Mouse (Mus musculus): ENCODE measurements at regions not wholly inside any gene's neighbourhood (a gene's known extent, or its start where the extent isn't known, plus 50 kb on each side); places are given as distances from the start of the nearest gene placed in this dataset.

- H3K4me1 ChIP-seq (ENCODE audit: control insufficient read depth, insufficient read depth, low read length) = no peaks in the 10 kb centered on the region
- WGBS = 69% methylated on average over 4 of the region's 4 CpGs
- TF ChIP-seq CTCF (IDR thresholded peaks at IDR 0.05; ENCODE audit: control insufficient read depth, insufficient read depth, low read length) = no peak
- TF ChIP-seq POLR2A (IDR thresholded peaks at IDR 0.05; ENCODE audit: borderline replicate concordance, control insufficient read depth, low read depth, low read length) = no peak
- no peak overlapping the region for H3K4me3 ChIP-seq (replicated peaks; ENCODE audit: control insufficient read depth, low read depth, low read length)
- no peak overlapping the region for H3K27ac ChIP-seq (ENCODE audit: control insufficient read depth, insufficient read depth, low read depth, low read length, poor library complexity)
These were observed 402.5 kb upstream of the Zeb2 start for GRCm38 (mm10) chr2:45519550-45520152.

GRCm38 (mm10) chr2:45514290-45515180, 397.3 kb upstream of the Zeb2 start:
- Histone ChIP-seq H3K4me3 (replicated peaks; ENCODE audit: control insufficient read depth, low read depth, low read length) (no peak overlapping the region), H3K27ac (ENCODE audit: control insufficient read depth, insufficient read depth, low read depth, low read length, poor library complexity) (no peak overlapping the region), H3K4me1 (ENCODE audit: control insufficient read depth, insufficient read depth, low read length) (no peaks in the 10 kb centered on the region)
- TF ChIP-seq POLR2A (IDR thresholded peaks at IDR 0.05; ENCODE audit: borderline replicate concordance, control insufficient read depth, low read depth, low read length) = no peak
- WGBS = 68% methylated on average over 4 of the region's 4 CpGs

GRCm38 (mm10) chr2:45512852-45513251, 395.7 kb upstream of the Zeb2 start:
- Histone ChIP-seq H3K4me1 (ENCODE audit: control insufficient read depth, insufficient read depth, low read length) (no peaks in the 10 kb centered on the region), H3K27ac (ENCODE audit: control insufficient read depth, insufficient read depth, low read depth, low read length, poor library complexity) (no peak overlapping the region), H3K4me3 (replicated peaks; ENCODE audit: control insufficient read depth, low read depth, low read length) (no peak overlapping the region)
- TF ChIP-seq POLR2A (IDR thresholded peaks at IDR 0.05; ENCODE audit: borderline replicate concordance, control insufficient read depth, low read depth, low read length) (no peak), CTCF (IDR thresholded peaks at IDR 0.05; ENCODE audit: control insufficient read depth, insufficient read depth, low read length) (no peak)

GRCm38 (mm10) chr2:45511791-45512190, 394.6 kb upstream of the Zeb2 start:
- WGBS = 91% methylated on average over 3 of the region's 3 CpGs
- Histone ChIP-seq H3K27ac (ENCODE audit: control insufficient read depth, insufficient read depth, low read depth, low read length, poor library complexity) (no peak overlapping the region), H3K4me1 (ENCODE audit: control insufficient read depth, insufficient read depth, low read length) (no peaks in the 10 kb centered on the region), H3K4me3 (replicated peaks; ENCODE audit: control insufficient read depth, low read depth, low read length) (no peak overlapping the region)
- TF ChIP-seq CTCF (IDR thresholded peaks at IDR 0.05; ENCODE audit: control insufficient read depth, insufficient read depth, low read length) = no peak
- no peak for TF ChIP-seq POLR2A (IDR thresholded peaks at IDR 0.05; ENCODE audit: borderline replicate concordance, control insufficient read depth, low read depth, low read length)

- Histone ChIP-seq H3K4me1 (ENCODE audit: control insufficient read depth, insufficient read depth, low read length) (no peaks in the 10 kb centered on the region), H3K4me3 (replicated peaks; ENCODE audit: control insufficient read depth, low read depth, low read length) (no peak overlapping the region), H3K27ac (ENCODE audit: control insufficient read depth, insufficient read depth, low read depth, low read length, poor library complexity) (no peak overlapping the region)
- TF ChIP-seq POLR2A (IDR thresholded peaks at IDR 0.05; ENCODE audit: borderline replicate concordance, control insufficient read depth, low read depth, low read length) = no peak
- no peak for TF ChIP-seq CTCF (IDR thresholded peaks at IDR 0.05; ENCODE audit: control insufficient read depth, insufficient read depth, low read length)
- 87% methylated on average over 4 of the region's 4 CpGs for WGBS
These were observed 387.3 kb upstream of the Zeb2 start for GRCm38 (mm10) chr2:45504468-45504867.

- WGBS = 84% methylated on average over 2 of the region's 2 CpGs
- Histone ChIP-seq H3K4me3 (replicated peaks; ENCODE audit: control insufficient read depth, low read depth, low read length) (no peak overlapping the region), H3K4me1 (ENCODE audit: control insufficient read depth, insufficient read depth, low read length) (no peaks in the 10 kb centered on the region), H3K27ac (ENCODE audit: control insufficient read depth, insufficient read depth, low read depth, low read length, poor library complexity) (no peak overlapping the region)
- TF ChIP-seq CTCF (IDR thresholded peaks at IDR 0.05; ENCODE audit: control insufficient read depth, insufficient read depth, low read length) (no peak), POLR2A (IDR thresholded peaks at IDR 0.05; ENCODE audit: borderline replicate concordance, control insufficient read depth, low read depth, low read length) (no peak)
These were observed 376.5 kb upstream of the Zeb2 start for GRCm38 (mm10) chr2:45493656-45494055.

- WGBS = 83% methylated on average over 5 of the region's 5 CpGs
- Histone ChIP-seq H3K4me1 (ENCODE audit: control insufficient read depth, insufficient read depth, low read length) (no peaks in the 10 kb centered on the region), H3K27ac (ENCODE audit: control insufficient read depth, insufficient read depth, low read depth, low read length, poor library complexity) (no peak overlapping the region), H3K4me3 (replicated peaks; ENCODE audit: control insufficient read depth, low read depth, low read length) (no peak overlapping the region)
- TF ChIP-seq POLR2A (IDR thresholded peaks at IDR 0.05; ENCODE audit: borderline replicate concordance, control insufficient read depth, low read depth, low read length) (no peak), CTCF (IDR thresholded peaks at IDR 0.05; ENCODE audit: control insufficient read depth, insufficient read depth, low read length) (no peak)
These were observed 369.3 kb upstream of the Zeb2 start for GRCm38 (mm10) chr2:45486530-45486929.

- no peaks in the 10 kb centered on the region; the same call in 1 of the 2 replicates for H3K4me1 ChIP-seq (ENCODE audit: control insufficient read depth, insufficient read depth, low read length)
- H3K4me3 ChIP-seq (replicated peaks; ENCODE audit: control insufficient read depth, low read depth, low read length) = no peak overlapping the region
- 88% methylated on average over 10 of the region's 10 CpGs for WGBS
- TF ChIP-seq CTCF (IDR thresholded peaks at IDR 0.05; ENCODE audit: control insufficient read depth, insufficient read depth, low read length) = no peak
- TF ChIP-seq POLR2A (IDR thresholded peaks at IDR 0.05; ENCODE audit: borderline replicate concordance, control insufficient read depth, low read depth, low read length) = no peak
- H3K27ac ChIP-seq (ENCODE audit: control insufficient read depth, insufficient read depth, low read depth, low read length, poor library complexity) = no peak overlapping the region
These were observed 368.3 kb upstream of the Zeb2 start for GRCm38 (mm10) chr2:45485477-45485876.
